Mouse (Mus musculus): Measurements from ENCODE around the gene Mns1. TPM values are rescaled to one million over a fixed set of nuclear protein-coding genes. Genes with fewer than 3 reads are reported as not detected.
"Not testable (repeated sequence)": the region's sequence is repeated elsewhere in the genome, so short reads cannot be mapped to it uniquely, and the experiment has no call there.

Gene Mns1
- polyA plus RNA-seq, 2 experiments: 70.9 to 99.8 TPM

DNA sequence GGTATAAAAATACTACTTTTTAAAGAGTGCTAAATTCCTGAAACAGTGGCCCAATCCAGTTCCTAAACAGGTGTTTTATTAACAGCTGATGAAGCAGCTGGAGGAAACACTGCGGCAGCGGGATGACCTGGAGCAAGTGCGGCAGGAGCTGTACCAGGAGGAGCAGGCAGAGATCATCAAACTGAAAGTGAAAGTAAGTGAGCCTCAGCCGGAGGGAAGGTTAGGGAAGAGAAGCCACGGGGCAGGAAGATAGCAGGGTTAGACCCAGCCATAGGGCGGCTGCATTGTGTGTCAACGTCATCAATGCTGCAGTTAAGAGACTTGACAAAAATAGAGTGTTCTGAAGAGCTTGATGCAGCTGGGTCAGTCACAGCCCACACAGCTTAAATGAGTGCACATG is 11.6 kb downstream of the Mns1 start:
- H3K9me3 ChIP-seq (ENCODE audit: control insufficient read depth, low read length): no peaks in the 10 kb centered on the region
- H3K27ac ChIP-seq: peak overlapping the region; percentile 15; the same call in 1 of the 2 replicates
- no peak for TF ChIP-seq EP300 (IDR thresholded peaks at IDR 0.05; ENCODE audit: low read depth)
- no peak for TF ChIP-seq CTCF (IDR thresholded peaks at IDR 0.05; ENCODE audit: low read depth)
- peaks cover 9 to 25% of the 10 kb centered on the region in 2 experiments for H3K4me1 ChIP-seq (replicated peaks; ENCODE audit: control insufficient read depth in 2 of 2, insufficient read depth in 2 of 2, low read length in 1 of 2)
- peak; percentile 53; the same call in 1 of the 2 replicates for ATAC-seq (ENCODE audit: insufficient read depth)
- H3K4me3 ChIP-seq (ENCODE audit: insufficient read depth in 1 of 2, low read depth in 2 of 2, low read length in 2 of 2): peak overlapping the region; percentile 44 to 56
- no peak for DNase-seq (ENCODE audit: low read depth in 3 of 3, low spot score in 3 of 3)
- WGBS (ENCODE audit: insufficient replicate concordance): 36% methylated on average over 7 of the region's 7 CpGs
- H3K36me3 ChIP-seq (replicated peaks; ENCODE audit: control insufficient read depth, insufficient read depth, low read depth): peaks cover 98% of the 10 kb centered on the region
- H3K27me3 ChIP-seq (ENCODE audit: control insufficient read depth, insufficient read depth, low read length): no peaks in the 10 kb centered on the region
- H3K4me2 ChIP-seq (ENCODE audit: low read depth): peak overlapping the region; percentile 70
- H3K9ac ChIP-seq (replicated peaks): peak overlapping the region; percentile 13

DNA sequence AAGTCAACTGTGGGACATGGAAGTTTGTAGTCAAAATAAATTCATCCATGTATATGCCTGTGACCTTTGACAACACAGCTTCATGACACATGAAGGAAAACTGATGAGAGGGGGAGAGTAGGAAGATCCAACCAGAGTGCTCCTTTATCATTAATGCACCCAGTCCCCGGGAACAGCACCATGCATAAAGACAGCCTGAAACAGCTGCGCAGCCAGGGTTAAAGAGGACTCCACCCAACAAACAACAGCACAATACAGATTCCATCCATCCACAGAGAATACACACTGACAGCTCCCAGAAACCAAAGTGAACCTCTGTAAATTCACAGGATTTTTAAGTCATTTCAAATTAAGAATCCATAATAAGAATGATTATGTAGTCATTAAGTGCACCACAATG is 12.0 kb downstream of the Mns1 start:
- DNase-seq (ENCODE audit: low read depth in 3 of 3, low spot score in 3 of 3) (no peak), ATAC-seq (ENCODE audit: insufficient read depth) (no peak)
- Histone ChIP-seq H3K4me3 (ENCODE audit: insufficient read depth in 1 of 2, low read depth in 2 of 2, low read length in 2 of 2) (peak overlapping the region; percentile 44 to 56), H3K27me3 (ENCODE audit: control insufficient read depth, insufficient read depth, low read length) (no peaks in the 10 kb centered on the region), H3K4me2 (ENCODE audit: low read depth) (peak overlapping the region; percentile 70), H3K27ac (no peak overlapping the region), H3K36me3 (replicated peaks; ENCODE audit: control insufficient read depth, insufficient read depth, low read depth) (peaks cover 98% of the 10 kb centered on the region), H3K9me3 (ENCODE audit: control insufficient read depth, low read length) (no peaks in the 10 kb centered on the region), H3K4me1 (replicated peaks; ENCODE audit: control insufficient read depth in 2 of 2, insufficient read depth in 2 of 2, low read length in 1 of 2) (peaks cover 9 to 25% of the 10 kb centered on the region in 2 experiments), H3K9ac (replicated peaks) (no peak overlapping the region)
- TF ChIP-seq EP300 (IDR thresholded peaks at IDR 0.05; ENCODE audit: low read depth): no peak
- TF ChIP-seq CTCF (IDR thresholded peaks at IDR 0.05; ENCODE audit: low read depth): no peak
- 51% methylated on average over 2 of the region's 2 CpGs for WGBS (ENCODE audit: insufficient replicate concordance)

DNA sequence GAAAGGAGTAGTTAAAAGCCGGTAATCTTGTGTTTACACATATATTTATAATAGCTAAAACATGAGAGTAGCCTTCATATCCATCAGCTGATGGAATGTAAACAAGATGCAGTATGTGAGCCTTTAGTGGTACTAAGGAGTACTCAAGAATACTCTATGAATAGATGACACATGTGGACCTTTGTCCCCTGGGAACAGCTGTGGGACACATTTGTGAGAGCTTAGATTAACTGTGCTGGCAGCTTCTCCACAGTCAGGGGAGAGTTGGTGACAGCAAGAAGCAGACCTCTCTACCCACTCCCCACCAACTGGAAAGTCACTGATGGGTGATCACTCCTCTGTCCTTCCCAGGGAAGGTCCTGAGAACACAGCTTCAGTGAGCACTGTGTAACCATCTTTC is 12.6 kb downstream of the Mns1 start:
- 82% methylated on average over 1 of the region's 1 CpGs for WGBS (ENCODE audit: insufficient replicate concordance)
- no peak overlapping the region for H3K4me2 ChIP-seq (ENCODE audit: low read depth)
- no peak overlapping the region for H3K27ac ChIP-seq
- no peaks in the 10 kb centered on the region for H3K27me3 ChIP-seq (ENCODE audit: control insufficient read depth, insufficient read depth, low read length)
- H3K9me3 ChIP-seq (ENCODE audit: control insufficient read depth, low read length): no peaks in the 10 kb centered on the region
- no peak overlapping the region for H3K4me3 ChIP-seq (ENCODE audit: insufficient read depth in 1 of 2, low read depth in 2 of 2, low read length in 2 of 2)
- peaks cover 99% of the 10 kb centered on the region for H3K36me3 ChIP-seq (replicated peaks; ENCODE audit: control insufficient read depth, insufficient read depth, low read depth)
- H3K4me1 ChIP-seq (replicated peaks; ENCODE audit: control insufficient read depth in 2 of 2, insufficient read depth in 2 of 2, low read length in 1 of 2): peaks cover 9 to 25% of the 10 kb centered on the region in 2 experiments
- DNase-seq (ENCODE audit: low read depth in 3 of 3, low spot score in 3 of 3): no peak
- no peak overlapping the region for H3K9ac ChIP-seq (replicated peaks)
- no peak for TF ChIP-seq CTCF (IDR thresholded peaks at IDR 0.05; ENCODE audit: low read depth)
- no peak for TF ChIP-seq EP300 (IDR thresholded peaks at IDR 0.05; ENCODE audit: low read depth)
- no peak for ATAC-seq (ENCODE audit: insufficient read depth)

DNA sequence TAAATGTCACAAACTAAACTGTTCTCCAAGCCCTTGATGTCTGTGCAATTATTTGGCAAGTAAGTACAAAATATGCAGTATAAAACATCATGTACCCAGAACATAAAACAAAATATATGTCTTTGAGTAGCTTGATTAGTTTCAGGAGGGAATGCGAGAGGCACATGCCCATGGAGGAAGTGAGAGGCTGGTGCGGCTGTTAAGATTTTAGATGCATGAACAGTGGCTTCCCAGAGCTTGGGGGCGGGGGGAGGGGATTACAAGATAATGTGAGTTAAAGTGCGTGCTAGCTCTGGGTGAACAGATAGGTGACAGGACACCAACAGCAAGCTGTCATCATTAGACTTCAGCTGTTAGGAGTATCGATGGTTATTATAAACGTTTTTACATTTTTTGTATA is 13.3 kb downstream of the Mns1 start:
- peak; percentile 28; the same call in 1 of the 2 replicates for TF ChIP-seq EP300 (IDR thresholded peaks at IDR 0.05; ENCODE audit: low read depth)
- TF ChIP-seq CTCF (IDR thresholded peaks at IDR 0.05; ENCODE audit: low read depth): no peak
- no peak overlapping the region for H3K4me3 ChIP-seq (ENCODE audit: insufficient read depth in 1 of 2, low read depth in 2 of 2, low read length in 2 of 2)
- H3K36me3 ChIP-seq (replicated peaks; ENCODE audit: control insufficient read depth, insufficient read depth, low read depth): peaks cover 99% of the 10 kb centered on the region
- no peak overlapping the region for H3K27ac ChIP-seq
- peak; percentile 34; the same call in 1 of the 2 replicates for ATAC-seq (ENCODE audit: insufficient read depth)
- WGBS (ENCODE audit: insufficient replicate concordance): 16% methylated on average over 6 of the region's 6 CpGs
- H3K9me3 ChIP-seq (ENCODE audit: control insufficient read depth, low read length): no peaks in the 10 kb centered on the region
- H3K27me3 ChIP-seq (ENCODE audit: control insufficient read depth, insufficient read depth, low read length): no peaks in the 10 kb centered on the region
- H3K4me2 ChIP-seq (ENCODE audit: low read depth): no peak overlapping the region
- DNase-seq (ENCODE audit: low read depth in 3 of 3, low spot score in 3 of 3): no peak
- peaks cover 9 to 25% of the 10 kb centered on the region in 2 experiments for H3K4me1 ChIP-seq (replicated peaks; ENCODE audit: control insufficient read depth in 2 of 2, insufficient read depth in 2 of 2, low read length in 1 of 2)
- no peak overlapping the region for H3K9ac ChIP-seq (replicated peaks)

DNA sequence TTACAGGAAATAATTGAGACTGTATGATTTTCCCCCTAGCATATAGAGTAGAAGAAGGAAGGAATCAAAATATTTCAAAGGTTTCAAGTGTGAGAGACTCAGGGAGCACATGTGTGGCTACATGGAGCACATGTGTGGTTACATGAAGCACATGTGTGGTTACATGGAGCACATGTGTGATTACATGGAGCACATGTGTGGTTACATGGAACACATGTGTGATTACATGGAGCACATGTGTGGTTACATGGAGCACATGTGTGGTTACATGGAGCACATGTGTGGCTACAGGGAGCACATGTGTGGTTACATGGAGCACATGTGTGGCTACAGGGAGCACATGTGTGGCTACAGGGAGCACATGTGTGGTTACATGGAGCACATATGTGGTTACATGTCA is 16.5 kb downstream of the Mns1 start:
- H3K27me3 ChIP-seq (ENCODE audit: control insufficient read depth, insufficient read depth, low read length); H3K9ac ChIP-seq (replicated peaks); H3K4me2 ChIP-seq (ENCODE audit: low read depth); DNase-seq (ENCODE audit: low read depth in 3 of 3, low spot score in 3 of 3); H3K27ac ChIP-seq; H3K4me3 ChIP-seq (ENCODE audit: insufficient read depth in 1 of 2, low read depth in 2 of 2, low read length in 2 of 2); H3K9me3 ChIP-seq (ENCODE audit: control insufficient read depth, low read length); ATAC-seq (ENCODE audit: insufficient read depth): not testable (repeated sequence)
- Histone ChIP-seq H3K4me1 (replicated peaks; ENCODE audit: control insufficient read depth in 2 of 2, insufficient read depth in 2 of 2, low read length in 1 of 2) (peaks cover under 1 to 13% of the 10 kb centered on the region in 2 experiments; a peak in 2 of 4 replicates), H3K36me3 (replicated peaks; ENCODE audit: control insufficient read depth, insufficient read depth, low read depth) (peaks cover 97% of the 10 kb centered on the region)
